Mouse (Mus musculus) heart, postnatal 0 days (tissue): ENCODE data around the gene Plb1. TPM values are rescaled to one million over a fixed set of nuclear protein-coding genes. Genes with fewer than 3 reads are reported as not detected.

Source experiments
- ATAC-seq: fragments of 200-750 bp; cut with Nextera tagmentation; 2 replicates; pipeline ENCODE4 v1.8.0; 2017; ENCODE audit warnings: low read depth, moderate number of reproducible peaks, moderate library complexity; ENCODE audit not compliant: insufficient read depth
- DNase-seq: peaks from one replicate; pipeline ENCODE4 v3.0.0-alpha.2; 2016; ENCODE audit warnings: low spot score
- H3K27ac ChIP-seq: fragments of 300-500 bp; sonication (generic); 2 replicates; pipeline ENCODE4 v1.5.1; 2014; ENCODE audit warnings: low read depth, mild to moderate bottlenecking
- H3K27me3 ChIP-seq: fragments of 300-500 bp; sonication (generic); 2 replicates; pipeline ENCODE4 v1.6.1; 2014; ENCODE audit warnings: low read length, mixed read lengths; ENCODE audit not compliant: control insufficient read depth, insufficient read depth
- H3K36me3 ChIP-seq: fragments of 300-500 bp; sonication (generic); replicated peaks from 2 replicates; pipeline ENCODE4 v1.6.1; 2014; ENCODE audit warnings: low read length, mixed read lengths; ENCODE audit not compliant: control insufficient read depth, insufficient read depth
- H3K4me1 ChIP-seq: fragments of 300-500 bp; sonication (generic); 2 replicates; pipeline ENCODE4 v1.6.1; 2014; ENCODE audit warnings: antibody characterized with exemption; ENCODE audit not compliant: control insufficient read depth, insufficient read depth
- H3K4me2 ChIP-seq: fragments of 300-500 bp; sonication (generic); 2 replicates; pipeline ENCODE4 v1.6.1; 2014; ENCODE audit warnings: low read depth, mild to moderate bottlenecking, low read length, moderate library complexity
- H3K4me3 ChIP-seq: fragments of 300-500 bp; sonication (generic); 2 replicates; pipeline ENCODE4 v1.5.1; 2014; ENCODE audit warnings: low read depth, low read length
- H3K9ac ChIP-seq: fragments of 300-500 bp; sonication (generic); replicated peaks from 2 replicates; pipeline ENCODE4 v1.6.1; 2014; ENCODE audit warnings: low read depth, low read length, mixed read lengths
- H3K9me3 ChIP-seq: fragments of 300-500 bp; sonication (generic); replicated peaks from 2 replicates; pipeline ENCODE4 v1.6.1; 2016; ENCODE audit warnings: low read length; ENCODE audit not compliant: control insufficient read depth
- CTCF ChIP-seq: IDR thresholded peaks from 2 replicates; pipeline ENCODE4 v1.5.1; 2016; ENCODE audit warnings: antibody characterized with exemption, control low read depth, low read depth
- EP300 ChIP-seq: IDR thresholded peaks from 2 replicates; pipeline ENCODE4 v1.6.1; 2016; ENCODE audit warnings: antibody characterized with exemption, low read depth
- WGBS: fragments of 180-500 bp; shearing (Covaris S2); extraction: QIAGEN DNeasy Blood & Tissue Kit; methylation state at CpG from one replicate; pipeline ENCODE4 v1.1.7; 2014; 5-methylcytosine and 5-hydroxymethylcytosine counted together
- polyA plus RNA-seq: library from polyadenylated mRNA; unstranded; fragments of >200 nt; fragmentation: Nextera tagmentation; extraction: Ambion mirVana; gene quantifications from 2 replicates; pipeline ENCODE4 v1.2.1, GENCODE M21; 2015
- total RNA-seq: library from RNA; depleted of rRNA; stranded (reverse); fragments of >200 nt; gene quantifications from 2 replicates; pipeline ENCODE4 v1.2.3, GENCODE M21; 2014; ENCODE audit warnings: low replicate concordance; rRNA removed

Plb1 gene
- total and polyA plus RNA-seq, 2 experiments from 2014 or later, result 1.4 to 2.8 TPM

DNA sequence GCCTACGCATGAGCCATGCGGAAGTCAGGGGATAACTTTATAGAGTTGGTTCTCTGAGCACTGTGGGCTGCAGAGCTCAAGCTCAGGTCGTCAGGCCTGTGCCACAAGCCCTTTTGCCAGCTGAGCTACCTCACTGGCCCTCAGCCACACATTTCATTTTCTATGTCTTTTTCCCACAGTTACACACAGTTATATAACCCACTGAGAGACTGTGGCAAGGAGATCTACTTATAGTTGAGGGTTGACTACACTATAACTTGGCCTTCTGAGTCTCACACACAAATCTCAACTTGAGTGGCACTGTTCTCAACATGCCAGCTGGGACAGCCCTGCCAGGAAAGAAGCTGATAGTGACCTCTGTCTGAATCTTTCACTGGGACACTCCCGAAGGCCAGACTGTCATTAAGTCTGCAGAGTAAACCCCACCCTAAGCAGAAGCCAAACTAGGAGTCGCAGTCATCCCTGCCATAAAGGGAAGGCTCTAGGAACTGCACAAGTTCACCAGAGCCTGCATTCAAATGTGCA, 182.0 kb downstream of the Plb1 start:
- peak; percentile 62 for DNase-seq
- peak; percentile 17; the same call in 1 of the 2 replicates for ATAC-seq
- Histone ChIP-seq H3K4me3 (no peak overlapping the region), H3K9me3 (no peaks in the 10 kb centered on the region), H3K27ac (peak overlapping the region; percentile 87), H3K4me2 (no peak overlapping the region), H3K27me3 (no peaks in the 10 kb centered on the region), H3K9ac (0 out of 2 replicates have a peak overlapping the region, but pooled peaks have one; percentile 11), H3K36me3 (no peaks in the 10 kb centered on the region), H3K4me1 (peaks cover 56% of the 10 kb centered on the region)
- WGBS, result 52% methylated on average over 5 of the region's 5 CpGs
- TF ChIP-seq CTCF (no peak), EP300 (no peak)

DNA sequence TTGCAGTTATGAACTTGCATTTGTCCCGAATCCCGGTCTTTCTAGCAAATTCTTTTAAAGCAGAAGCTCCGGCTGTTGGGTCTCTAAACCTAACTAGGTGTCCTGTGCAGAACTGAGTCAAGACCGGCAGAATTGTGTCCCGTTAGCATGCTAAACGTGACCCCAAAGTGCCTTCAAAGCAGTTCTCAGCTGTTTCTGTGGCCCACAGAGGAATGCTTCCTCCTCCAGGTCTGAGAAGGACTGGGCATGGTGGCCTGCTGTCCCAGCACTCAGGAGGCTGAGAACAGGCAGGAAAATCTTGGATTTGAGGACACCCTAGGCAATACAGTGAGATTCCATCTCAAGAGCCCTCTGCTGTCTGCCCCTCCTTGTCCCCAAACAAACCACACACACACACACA, 183.0 kb downstream of the Plb1 start:
- Histone ChIP-seq H3K9ac (no peak overlapping the region), H3K4me1 (peaks cover 56% of the 10 kb centered on the region), H3K36me3 (no peaks in the 10 kb centered on the region), H3K27ac (peak overlapping the region; percentile 87; the same call in 1 of the 2 replicates), H3K4me2 (no peak overlapping the region), H3K9me3 (no peaks in the 10 kb centered on the region), H3K27me3 (no peaks in the 10 kb centered on the region), H3K4me3 (no peak overlapping the region)
- DNase-seq (no peak), ATAC-seq (no peak)
- 86% methylated on average over 6 of the region's 6 CpGs for WGBS
- TF ChIP-seq CTCF (no peak), EP300 (no peak)

Other genes with a start within 250 kb of the Plb1 start
- gene Fosl2, start 96.9 kb upstream of the Plb1 start, total RNA-seq, result 15.7 and 18.6 TPM in 2 replicates
- gene Fosl2, start 96.9 kb upstream of the Plb1 start, polyA plus RNA-seq, result 1.4 and 1.5 TPM in 2 replicates
- 155 and 171 TPM in 2 replicates for gene Ppp1cb, start 226.1 kb downstream of the Plb1 start, total RNA-seq
- gene Ppp1cb, start 226.1 kb downstream of the Plb1 start, polyA plus RNA-seq, result 278 and 287 TPM in 2 replicates